Mouse (Mus musculus) limb, embryonic 11.5 days (tissue): Measurements from ENCODE around the gene Disp2. TPM values are rescaled to one million over a fixed set of nuclear protein-coding genes. Genes with fewer than 3 reads are reported as not detected.

Experiments used
- polyA plus RNA-seq: library from polyadenylated mRNA; unstranded; fragments of >200 nt; fragmentation: Nextera tagmentation; extraction: Ambion mirVana; gene quantifications from 2 replicates; pipeline ENCODE4 v1.2.1, GENCODE M21; 2014

Gene Disp2
- polyA plus RNA-seq, 1 experiment from 2014 or later: 0.05 TPM

Other genes with a start within 250 kb of the Disp2 start
- 3.8 and 7.5 TPM in 2 replicates for gene Bmf, start 230.0 kb upstream of the Disp2 start, polyA plus RNA-seq
- 145 and 155 TPM in 2 replicates for gene Bub1b, start 181.5 kb upstream of the Disp2 start, polyA plus RNA-seq
- 0.33 and 0.50 TPM in 2 replicates for gene Pak6, start 116.4 kb upstream of the Disp2 start, polyA plus RNA-seq
- not detected in 2 replicates for gene Ankrd63, start 75.8 kb upstream of the Disp2 start, polyA plus RNA-seq
- 0.48 and 0.57 TPM in 2 replicates for gene Plcb2, start 51.3 kb upstream of the Disp2 start, polyA plus RNA-seq
- 26.9 and 28.2 TPM in 2 replicates for gene Inafm2, start 34.0 kb upstream of the Disp2 start, polyA plus RNA-seq
- 0.04 and 0.26 TPM in 2 replicates for gene Ccdc9b, start 17.1 kb upstream of the Disp2 start, polyA plus RNA-seq
- gene Phgr1, start 7.0 kb upstream of the Disp2 start, polyA plus RNA-seq: not detected in 2 replicates
- 179 and 186 TPM in 2 replicates for gene Knstrn, start 34.3 kb downstream of the Disp2 start, polyA plus RNA-seq
- 75.1 and 75.4 TPM in 2 replicates for gene Ivd, start 82.2 kb downstream of the Disp2 start, polyA plus RNA-seq
- 0.84 and 0.91 TPM in 2 replicates for gene Bahd1, start 120.7 kb downstream of the Disp2 start, polyA plus RNA-seq
- gene Chst14, start 146.8 kb downstream of the Disp2 start, polyA plus RNA-seq: 34.9 and 35.5 TPM in 2 replicates
- gene Ccdc32, start 249.7 kb downstream of the Disp2 start, polyA plus RNA-seq: 19.8 and 20.7 TPM in 2 replicates